In genomic region chr7:104842503-104842902, GRCm38 (mm10) we compare ENCODE assay signal across 21 mouse cellular contexts. TPM values are rescaled to one million over a fixed set of nuclear protein-coding genes. Genes with fewer than 3 reads are reported as not detected.
A peak's percentile ranks its signal among the peaks of the same experiment; 100 is the strongest.
DNase-seq lines count a peak whose midpoint lies in the region.
"Had no signal": no experiment of that assay in that cellular context is flagged by ENCODE, and none has a peak within 500 bp of the region (broad histone marks: within the 10 kb centered on the region; RNA-seq: fewer than 3 reads in every experiment).

Usp17lb (minus strand) TSS chr7:104842603.

- DNase-seq in R1 (ENCODE audit: low read depth, low spot score) (peak; percentile 13), ZHBTc4 (ENCODE audit: low read depth, low spot score) (peak; percentile 18)
- no peak for DNase-seq in urinary bladder, adult 2 months (ENCODE audit: low spot score)
- DNase-seq in kidney, adult 9 months = no peak
- DNase-seq: adrenal gland, adult 2 months; adrenal gland, adult 8-10 months; adrenal gland, postnatal 10 days; adrenal gland, postnatal 14 days; adrenal gland, postnatal 25 days; adrenal gland, postnatal 36 days; B cell, adult 2 months; cerebellum, adult 11 months; cerebellum, adult 11-12 months; cerebellum, adult 18-20 months; cerebellum, adult 2 months; cerebellum, adult 8-10 months had no signal

RNA-seq across cellular contexts. Expression of gene Usp17lb, which starts in this region (rescaled TPM):
- polyA plus RNA-seq in urinary bladder, adult 2 months (2012; rRNA removed) = not detected in 2 replicates
- polyA plus RNA-seq: activated CD4-positive, CD25-positive, alpha-beta regulatory T cell, adult 4 months; adrenal gland, adult 2 months; brain, embryonic 14.5 days; CD4-positive, CD25-positive, alpha-beta regulatory T cell, adult 4 months; cerebellum, adult 2 months; G1E; Patski had no signal

Comparison
In these comparisons a context has a peak if more than half of its experiments do, and no peak if none do; other contexts are left out.
1. DNase-seq: peak in R1 (single experiment) and ZHBTc4 (single experiment); none in urinary bladder, adult 2 months (single experiment) and kidney, adult 9 months (single experiment).